Mouse (Mus musculus) naive thymus-derived CD4-positive, alpha-beta T cell, adult 2 months (primary cell): ENCODE measurements around the gene Smim12.

Experiments
- DNase-seq: peaks from one replicate; pipeline ENCODE4 v3.0.0-alpha.2; 2011; ENCODE audit warnings: low read depth

Smim12 gene

DNA sequence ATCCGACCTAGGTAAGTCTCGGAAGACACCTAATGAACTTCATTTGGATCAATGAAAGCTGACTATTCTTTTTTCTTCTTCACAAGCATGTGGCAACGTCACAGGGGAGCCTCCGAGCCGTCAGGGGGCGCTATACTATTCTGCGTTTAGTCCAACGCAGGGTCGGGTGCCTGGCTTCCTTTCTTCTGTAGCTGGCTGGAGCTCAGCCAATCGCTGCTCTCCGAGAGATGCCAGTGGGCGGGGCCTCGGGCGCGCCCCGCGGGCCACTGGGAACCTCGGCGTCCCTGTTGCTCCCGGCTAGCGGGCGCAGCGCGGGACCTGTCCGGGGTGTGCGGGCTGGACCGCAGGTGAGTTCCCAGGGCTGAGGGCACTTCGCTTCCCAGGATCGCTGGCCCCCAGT is at the start of gene Smim12:
TSS of gene Smim12 (plus strand) at position 233 of the 400 bp plus-strand sequence.
- peak; percentile 99 for DNase-seq

DNA sequence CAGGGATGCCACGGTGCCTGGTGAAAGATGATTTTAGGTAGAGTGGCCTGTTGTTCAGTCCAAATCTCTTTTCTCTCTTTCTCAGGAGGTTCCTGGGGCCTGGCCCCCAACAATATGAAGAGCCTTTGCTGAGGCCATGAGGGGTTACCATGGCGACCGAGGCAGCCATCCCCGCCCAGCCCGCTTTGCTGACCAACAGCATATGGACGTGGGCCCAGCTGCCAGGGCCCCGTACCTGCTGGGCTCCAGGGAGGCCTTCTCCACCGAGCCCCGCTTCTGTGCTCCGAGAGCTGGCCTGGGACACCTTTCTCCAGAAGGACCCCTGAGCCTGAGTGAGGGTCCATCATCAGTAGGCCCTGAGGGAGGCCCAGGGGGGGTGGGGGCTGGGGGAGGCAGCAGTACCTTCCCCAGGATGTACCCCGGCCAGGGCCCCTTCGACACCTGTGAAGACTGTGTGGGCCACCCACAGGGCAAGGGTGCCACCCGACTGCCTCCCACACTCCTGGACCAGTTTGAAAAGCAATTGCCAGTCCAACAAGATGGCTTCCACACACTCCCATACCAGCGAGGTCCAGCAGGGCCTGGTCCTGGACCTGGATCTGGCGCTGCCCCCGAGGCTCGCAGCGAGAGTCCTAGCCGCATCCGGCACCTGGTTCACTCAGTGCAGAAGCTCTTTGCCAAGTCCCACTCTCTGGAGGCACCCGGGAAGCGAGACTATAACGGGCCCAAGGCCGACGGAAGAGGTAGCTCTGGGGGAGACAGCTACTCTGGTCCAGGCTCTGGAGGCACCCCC is 48.9 kb upstream of the Smim12 start:
- DNase-seq, result no peak

DNA sequence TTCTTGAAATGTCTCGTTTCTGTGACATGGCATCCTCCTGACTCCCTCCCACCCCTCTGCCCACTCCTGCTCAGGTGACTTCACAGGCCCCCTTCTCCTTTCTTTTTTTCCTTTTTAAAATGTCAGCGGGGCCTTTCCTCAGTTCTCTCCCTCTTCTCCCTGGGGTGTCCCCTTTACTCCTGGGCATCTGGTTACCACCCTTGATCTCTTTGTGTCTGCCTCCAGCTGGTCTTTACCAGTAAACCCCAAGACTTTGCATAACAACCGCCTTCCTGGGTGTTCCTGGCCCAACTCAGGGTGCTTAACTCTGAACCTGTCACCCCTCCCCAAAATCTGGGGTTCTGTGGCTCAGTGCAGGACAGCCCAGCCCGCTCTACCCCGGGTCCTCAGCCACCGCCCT is 45.0 kb upstream of the Smim12 start:
- no peak for DNase-seq

DNA sequence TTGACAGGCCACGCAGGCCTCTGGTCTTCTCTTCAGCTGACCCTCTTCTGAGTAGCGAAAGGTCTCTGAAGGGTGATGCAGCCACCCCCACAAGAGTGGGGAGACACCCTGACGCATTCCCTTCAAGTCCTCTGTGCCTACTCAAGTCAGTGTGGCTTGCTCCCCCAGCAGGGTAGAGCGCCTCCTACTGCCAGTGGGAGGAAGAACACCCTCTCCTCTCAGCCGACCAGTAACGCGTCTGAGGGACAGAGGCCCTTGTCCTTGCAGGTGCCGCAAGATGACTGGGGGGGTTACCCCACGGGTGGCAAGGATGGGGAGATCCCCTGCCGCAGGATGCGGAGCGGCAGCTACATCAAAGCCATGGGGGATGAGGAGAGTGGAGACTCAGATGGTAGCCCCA is 44.2 kb upstream of the Smim12 start:
- peak; percentile 28 for DNase-seq

DNA sequence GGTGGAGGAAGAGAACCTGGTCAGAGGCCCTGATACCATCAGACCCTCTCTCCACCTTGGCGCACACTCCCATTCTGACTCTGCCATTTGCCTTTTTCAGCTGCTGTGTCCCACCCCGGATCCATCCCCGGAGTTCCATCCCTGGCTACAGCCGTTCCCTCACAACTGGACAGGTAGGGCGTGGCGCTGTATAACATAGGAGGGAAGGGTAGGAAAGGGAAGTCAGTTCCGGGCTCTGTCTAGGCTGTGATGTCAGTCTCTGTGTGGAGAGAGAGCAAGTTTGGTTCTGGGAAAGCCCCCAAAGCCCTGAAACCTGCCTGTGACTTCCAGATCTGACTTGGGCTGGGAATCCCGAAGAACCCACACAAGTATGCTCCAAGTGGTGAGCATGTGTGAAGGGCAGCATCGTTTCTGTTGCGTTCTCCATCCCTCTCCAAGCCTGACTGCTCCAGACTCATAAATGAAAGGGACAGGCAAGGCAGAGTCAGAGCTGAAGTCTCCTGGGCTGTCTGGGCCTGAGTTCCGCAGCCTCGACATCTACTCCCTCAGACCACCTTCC is 43.3 kb upstream of the Smim12 start:
- no peak for DNase-seq

DNA sequence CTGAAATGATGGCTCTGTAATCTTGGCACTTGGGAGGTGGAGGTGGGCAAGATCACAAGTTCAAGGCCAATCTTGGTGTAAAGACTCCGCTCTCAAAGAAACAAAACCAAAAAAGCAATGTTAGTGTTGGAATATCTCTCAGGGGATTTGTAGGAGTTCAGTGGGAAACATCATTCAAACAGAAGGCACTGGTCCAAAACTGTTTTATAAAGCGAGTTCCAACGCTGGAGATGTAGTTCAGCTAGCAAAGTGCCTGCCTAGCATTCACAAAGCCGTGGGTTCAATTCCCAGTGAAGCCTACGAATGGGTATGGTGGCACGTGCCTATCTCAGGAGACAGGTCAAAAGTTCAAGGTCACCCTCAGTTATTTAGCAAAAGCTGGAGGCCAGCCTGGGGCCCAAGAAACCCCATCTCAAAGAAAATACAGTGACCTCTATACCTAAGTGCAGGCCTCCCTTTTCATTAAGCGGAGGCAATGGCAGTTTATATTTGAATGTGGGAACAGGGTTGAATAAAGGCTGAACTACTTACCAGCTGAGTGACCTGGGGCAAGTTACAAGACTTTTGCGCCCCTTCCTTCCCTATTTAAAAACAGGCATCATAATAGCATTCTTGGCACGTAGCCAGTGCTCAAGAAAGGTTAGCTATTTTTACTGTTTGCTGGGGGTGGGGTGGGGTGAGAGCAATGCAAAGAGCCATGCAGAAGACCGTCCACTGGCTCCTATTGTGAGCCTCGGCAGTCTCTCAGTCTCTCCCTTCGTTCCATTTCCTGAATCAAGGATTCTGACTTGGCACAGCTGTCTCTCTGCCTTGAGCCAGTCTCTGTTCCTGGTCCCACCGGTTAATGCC is 42.6 kb upstream of the Smim12 start:
- no peak for DNase-seq

DNA sequence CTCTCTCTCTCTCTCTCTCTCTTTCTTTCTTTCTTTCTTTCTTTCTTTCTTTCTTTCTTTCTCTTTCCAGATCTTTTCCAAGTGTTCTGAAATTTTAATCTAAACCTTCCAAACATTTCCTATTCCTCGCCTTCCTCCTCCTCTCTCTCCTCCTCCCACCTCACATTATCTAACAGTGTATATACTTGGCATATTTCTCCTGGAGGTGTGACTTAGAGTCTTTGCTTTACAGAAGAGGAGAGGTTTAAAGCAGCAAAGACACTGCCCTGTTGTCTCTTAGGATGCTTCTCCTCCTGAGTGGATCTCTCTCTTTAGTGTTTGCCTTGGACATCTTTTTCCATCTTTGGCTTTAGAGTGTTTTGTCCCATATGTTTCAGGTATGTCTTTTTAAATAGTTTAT is 40.5 kb upstream of the Smim12 start:
- DNase-seq, result no peak

DNA sequence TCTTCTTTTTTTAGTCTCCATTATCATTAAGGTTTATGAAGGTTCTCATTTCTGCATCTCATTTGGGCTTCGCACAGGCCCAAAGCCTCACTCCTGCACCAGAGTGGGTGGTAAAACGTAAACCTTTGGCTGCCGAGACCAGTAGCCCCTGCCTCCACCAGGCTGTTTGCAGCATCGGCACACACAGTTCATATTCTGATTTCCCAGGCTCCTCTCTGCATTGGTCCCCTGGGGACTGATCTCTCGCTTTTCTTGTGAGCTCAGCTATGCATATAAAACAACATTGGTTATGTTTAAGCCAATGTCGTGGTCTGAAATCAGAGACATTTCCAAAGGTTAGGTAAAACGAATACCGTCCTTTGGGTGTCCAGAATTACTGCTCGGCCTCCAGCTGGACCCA is 32.3 kb upstream of the Smim12 start:
- no peak for DNase-seq

DNA sequence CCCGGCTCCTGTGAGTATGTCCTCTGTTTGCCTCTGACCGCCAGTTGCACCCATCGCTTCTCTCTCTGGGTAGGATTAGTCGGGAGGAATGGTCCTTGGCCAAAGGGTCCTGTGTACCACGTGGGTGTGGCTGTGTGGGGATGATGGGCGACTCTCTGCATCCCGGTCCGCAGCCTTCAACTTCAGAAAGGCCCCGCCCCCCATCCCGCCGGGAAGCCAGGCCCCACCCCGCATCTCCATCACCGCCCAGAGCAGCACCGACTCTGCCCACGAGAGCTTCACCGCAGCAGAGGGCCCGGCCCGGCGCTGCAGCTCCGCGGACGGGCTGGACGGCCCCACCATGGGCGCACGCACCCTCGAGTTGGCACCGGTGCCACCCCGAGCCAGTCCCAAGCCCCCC is 29.1 kb upstream of the Smim12 start:
- no peak for DNase-seq

DNA sequence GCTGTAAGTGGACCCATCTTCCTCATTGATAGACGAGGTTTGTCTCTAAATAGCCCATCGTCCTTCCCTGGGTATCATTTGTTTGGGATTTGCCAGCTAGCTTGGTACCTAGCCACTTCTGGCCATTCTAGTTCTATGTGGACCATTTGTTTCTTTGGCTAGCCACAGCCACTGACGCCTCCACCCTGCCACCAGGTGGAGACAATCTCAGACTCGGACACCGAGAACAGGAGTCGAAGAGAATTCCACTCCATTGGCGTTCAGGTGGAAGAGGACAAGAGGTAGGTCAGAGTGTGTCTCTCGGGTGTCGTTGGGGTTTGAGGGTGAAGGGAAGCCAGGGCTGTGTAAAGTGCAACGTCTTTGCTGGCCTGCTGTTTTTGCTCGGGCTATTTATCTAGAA is 28.5 kb upstream of the Smim12 start:
- DNase-seq, result no peak

DNA sequence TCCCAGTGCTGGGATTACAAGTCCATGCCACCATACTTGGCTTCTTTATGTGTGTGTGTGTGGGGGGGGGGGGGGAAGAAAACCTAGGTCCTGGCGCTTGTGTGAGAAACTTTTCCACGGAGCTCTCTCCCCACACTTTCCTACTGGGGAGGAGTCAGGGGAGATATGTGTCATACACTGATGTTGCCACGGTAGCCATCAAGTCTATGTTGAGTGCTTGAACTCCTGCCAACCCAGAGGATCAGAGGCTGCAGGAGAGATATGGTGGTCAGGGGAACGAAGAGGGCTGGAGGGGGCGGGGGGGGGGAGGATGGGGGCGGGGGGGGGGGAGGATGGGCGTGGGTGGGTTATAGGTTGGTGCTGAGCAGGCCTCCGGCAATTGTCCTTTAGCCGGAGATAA is 27.8 kb upstream of the Smim12 start:
- DNase-seq, result no peak

DNA sequence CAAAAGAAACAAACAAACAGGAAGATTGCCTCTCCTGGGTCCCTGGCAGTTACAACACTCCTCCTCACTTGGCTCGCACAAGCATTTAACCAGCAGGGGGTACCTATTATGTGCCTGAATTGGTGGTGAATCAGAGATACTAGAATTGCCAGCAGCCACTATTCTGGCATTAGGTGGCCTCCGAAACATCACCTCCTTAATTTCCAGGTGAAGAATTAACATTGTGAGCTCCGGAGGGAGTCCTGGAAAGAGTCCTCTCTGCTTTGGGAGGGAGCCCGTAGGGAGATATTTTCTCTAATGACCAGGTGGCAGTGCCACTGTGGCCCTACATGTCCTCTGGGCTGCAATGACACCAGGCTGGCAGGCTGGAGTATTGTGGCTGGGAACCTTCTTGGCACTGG is 27.3 kb upstream of the Smim12 start:
- no peak for DNase-seq

DNA sequence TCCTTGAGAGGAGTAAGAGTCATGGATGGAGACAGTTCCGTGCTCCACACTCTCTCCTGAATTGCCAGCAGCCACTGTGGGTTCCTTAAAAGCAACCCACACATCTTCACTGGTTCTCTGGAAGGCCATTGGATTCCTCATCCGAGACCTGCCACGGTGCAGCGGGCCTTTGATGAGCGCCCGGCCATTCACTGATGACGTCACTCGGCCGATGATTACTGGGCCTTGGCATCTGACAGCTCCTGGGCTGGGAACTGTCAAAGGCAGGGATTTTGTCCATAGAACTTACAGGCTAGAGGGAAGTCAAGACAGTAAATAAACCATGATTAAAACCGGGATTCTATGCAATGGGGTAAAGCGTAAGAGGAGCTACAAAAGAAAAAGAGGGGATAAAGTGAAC is 26.5 kb upstream of the Smim12 start:
- DNase-seq, result no peak

DNA sequence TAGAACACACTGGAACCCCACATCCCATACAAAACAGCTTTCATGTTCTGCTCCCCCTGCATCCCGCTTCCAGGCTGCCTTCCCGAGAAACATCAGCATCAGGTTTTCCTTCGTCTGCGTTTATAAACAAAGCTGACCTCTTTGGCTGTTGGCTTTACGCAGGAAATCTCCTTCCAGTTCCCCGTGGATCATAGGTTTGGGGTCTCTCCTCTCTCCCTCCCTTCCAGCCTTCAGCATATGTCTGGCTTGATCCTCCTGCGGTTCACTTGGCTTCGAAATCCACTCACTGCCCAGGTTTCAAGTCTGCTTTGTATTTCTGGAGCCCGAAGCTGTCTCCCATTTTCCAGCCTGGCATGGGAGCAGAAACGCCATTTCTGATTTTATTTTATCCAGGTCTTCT is 20.3 kb upstream of the Smim12 start:
- DNase-seq, result no peak

DNA sequence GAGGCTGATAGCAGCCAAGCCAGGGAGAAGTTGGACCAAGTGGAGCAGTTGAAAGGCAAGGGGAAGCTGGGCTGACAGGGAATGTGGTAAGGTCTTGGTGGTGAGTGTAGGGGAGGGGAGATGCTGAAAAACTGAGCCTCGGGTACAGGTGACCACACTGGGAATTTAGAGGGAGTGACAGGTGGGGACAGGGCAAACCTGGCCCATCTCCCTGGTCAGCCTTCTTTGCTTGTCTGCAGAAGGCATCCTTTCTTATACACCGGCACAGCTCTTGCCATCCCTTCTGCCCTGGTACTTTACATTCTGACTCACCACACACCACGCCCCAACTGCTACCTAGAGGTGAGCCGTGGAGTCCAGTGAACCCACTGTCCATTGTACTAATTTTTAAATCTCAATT is 19.8 kb upstream of the Smim12 start:
- no peak for DNase-seq

DNA sequence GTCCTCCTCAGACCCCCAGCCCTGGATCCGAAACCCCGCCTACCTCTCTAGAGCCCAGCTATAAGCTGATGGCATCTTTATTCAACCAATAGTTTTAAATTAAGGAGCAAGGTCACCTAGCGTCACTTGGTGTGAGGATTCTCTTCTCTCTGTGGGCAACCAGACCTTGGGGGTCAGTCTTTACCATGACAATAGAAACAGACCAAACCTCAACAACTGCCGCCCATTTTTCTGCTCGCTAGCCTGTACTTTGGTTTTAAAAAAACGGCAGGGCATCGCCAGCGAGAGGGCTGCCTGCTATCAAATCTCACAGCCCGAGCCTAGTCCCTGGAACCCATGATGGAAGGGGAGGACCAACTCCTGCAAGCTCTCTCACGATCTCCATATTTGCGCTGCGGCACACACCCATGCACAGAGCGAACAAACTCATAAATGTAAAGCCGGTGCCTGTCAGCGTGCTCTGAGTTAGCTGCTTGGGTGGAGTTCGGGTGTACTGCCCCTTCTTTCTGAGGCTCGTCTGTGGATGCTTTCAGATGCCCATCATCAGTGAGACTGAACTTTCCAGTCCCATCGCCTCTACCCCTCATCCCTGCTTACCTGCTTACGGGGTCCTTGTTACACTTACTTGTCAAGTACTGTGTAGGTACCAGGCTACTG is 19.0 kb upstream of the Smim12 start:
- DNase-seq, result no peak

DNA sequence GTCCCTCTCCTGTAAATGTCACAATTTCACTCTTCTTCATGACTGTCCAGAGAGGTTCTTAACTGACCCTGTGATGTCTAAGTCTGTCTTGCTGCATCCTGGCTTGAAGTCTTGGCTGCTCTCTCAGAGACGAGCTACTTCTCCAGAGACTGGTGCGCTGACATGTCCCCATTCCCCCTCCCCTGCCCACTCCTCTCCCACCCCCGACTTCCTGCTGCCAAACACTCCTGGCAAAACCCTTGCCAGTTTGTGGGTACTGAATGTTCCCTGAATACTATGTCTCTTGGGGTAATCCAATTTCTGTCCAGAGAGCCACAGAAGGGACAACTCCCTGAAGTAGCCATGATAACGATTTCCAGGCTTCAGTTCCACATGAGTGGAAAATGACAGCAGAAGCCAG is 17.5 kb upstream of the Smim12 start:
- DNase-seq, result no peak

DNA sequence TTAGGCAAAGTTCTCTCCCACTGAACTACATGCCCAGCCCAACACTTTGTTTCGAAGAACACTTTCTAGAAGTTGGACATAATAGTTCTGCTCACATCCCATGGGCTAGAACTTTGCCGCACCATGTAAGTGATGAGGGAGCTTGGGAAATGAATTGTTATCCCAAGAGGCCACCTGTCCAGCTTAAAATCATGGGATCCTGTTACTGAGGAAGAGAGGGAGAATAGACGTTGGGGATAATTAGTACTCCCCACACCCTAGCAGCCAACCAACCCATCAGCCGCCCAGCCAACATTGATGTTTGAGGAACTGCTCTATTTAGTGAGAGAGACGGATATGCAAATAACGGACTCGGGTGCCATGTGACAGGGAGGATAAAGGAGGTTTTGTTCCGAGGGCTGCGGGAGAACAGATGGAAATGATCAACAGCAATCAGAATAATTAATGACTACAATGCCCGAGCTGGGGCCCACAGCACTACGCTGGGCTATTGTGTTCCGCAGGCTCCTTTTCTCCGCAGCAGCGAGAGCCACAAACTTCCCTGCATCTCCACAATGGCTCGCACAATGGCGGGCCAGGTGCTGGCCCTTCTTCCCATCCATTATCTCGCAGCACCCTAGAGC is 16.4 kb upstream of the Smim12 start:
- DNase-seq, result no peak

DNA sequence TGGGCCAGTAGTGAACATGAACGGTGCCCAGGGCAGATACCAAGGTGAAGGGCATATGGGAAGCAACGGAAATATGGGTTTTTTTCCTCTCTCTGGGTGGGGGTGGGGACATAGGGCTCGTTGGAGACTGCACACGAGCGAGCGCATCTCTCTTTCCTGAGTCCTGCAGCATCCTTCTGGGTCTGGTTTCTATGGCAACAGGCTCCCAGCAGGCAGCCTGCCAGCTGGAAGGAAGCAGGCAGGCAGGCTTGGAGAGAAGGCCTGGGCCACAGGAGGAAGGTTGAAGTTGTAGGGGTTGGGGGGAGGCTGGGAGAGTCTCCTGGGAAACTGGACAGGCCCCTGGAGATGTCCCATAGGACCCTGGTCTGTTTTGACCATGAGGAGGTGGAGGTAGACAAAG is 11.6 kb upstream of the Smim12 start:
- DNase-seq, result no peak

DNA sequence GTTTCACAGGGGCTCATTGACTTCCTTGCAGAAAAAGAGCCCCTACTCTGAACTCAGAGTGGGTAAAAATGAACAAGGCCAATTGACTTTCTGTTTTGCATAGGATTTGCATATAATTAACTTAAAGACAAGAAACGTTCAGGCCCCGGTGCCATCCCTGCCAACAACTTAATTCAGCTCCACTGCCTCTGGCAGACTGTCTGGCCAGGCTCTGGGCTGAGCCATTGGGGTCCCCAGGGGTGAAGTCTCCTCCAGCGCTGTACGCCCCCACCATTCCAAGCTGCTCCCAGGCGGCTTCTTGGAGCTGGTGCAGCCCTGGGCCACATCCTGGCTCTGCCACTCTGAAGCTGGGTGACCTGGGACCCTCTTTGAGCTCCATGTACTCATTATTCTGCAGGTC is 11.0 kb upstream of the Smim12 start:
- DNase-seq, result no peak

DNA sequence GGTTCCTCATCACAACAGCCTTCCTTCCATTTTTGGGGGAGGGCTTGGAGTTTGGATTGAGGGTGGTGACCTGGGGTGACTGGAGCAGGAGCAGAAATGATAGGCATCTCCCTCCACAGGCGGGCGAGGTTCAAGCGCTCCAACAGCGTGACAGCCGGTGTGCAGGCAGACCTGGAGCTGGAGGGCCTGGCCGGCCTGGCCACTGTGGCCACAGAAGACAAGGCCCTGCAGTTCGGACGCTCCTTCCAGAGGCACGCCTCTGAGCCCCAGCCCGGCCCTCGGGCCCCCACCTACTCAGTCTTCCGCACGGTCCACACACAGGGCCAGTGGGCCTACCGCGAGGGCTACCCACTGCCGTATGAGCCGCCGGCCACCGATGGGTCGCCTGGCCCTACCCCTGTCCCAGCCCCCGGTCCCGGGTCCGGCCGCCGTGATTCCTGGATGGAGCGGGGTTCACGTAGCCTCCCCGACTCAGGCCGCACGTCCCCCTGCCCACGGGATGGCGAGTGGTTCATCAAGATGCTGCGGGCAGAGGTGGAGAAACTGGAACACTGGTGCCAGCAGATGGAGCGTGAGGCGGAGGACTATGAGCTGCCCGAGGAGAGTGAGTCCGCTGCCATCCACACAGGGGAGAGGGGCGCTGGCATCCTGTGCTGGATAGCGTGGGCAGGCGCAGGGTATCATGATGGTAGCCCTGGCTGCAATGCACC is 10.0 kb upstream of the Smim12 start:
- DNase-seq, result no peak
